Mouse (Mus musculus) adipocyte (in vitro differentiated cells): ENCODE measurements around the gene Prdm10.
A peak's percentile ranks its signal among the peaks of the same experiment; 100 is the strongest.

Source experiments
- DNase-seq: peaks from one replicate; pipeline ENCODE4 v3.0.0-alpha.2; 2016; ENCODE audit warnings: low spot score

The Prdm10 gene

DNA sequence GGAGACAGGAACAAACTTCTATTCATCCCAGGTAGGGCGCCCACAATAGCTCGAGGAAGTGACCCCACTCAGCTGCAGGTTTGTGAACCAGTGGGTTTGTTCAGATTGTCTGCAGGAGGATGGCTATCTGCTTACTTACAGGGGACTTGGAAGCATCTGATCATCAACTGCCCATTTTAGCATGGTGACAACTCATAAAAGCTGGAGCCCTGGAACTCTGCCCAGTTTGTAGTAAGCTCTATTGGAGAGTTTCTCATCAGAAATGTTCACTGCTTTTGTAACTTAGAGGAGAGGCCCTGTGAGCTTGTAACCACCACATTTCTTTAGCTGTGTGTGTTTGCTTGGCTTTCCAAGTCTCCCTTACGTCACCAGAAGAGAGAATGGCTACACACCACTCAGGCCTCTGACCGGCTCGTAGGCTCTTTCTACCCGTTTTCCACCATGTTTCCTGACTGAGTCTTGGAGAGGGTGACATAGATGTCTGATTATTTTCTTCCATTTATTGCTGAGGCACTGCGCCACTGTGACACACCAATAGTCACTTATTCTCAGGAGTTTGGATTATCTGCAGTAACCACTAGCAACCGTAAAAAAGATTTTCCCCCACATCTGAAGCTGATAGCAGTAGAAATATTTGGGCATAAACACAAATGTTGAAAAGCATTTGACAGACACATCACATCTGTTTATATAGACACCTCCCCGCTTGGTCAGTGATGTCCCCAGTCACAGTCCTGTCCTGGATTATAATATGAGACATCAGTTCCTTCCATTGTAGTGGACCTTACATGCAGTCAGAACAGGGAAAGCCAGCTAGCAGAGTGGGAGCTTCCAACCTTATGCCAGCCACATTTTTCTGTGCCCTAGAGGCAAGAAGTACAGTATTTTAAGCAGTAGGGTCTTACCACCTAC lies 83.6 kb downstream of the Prdm10 start:
- peak; percentile 50 for DNase-seq

DNA sequence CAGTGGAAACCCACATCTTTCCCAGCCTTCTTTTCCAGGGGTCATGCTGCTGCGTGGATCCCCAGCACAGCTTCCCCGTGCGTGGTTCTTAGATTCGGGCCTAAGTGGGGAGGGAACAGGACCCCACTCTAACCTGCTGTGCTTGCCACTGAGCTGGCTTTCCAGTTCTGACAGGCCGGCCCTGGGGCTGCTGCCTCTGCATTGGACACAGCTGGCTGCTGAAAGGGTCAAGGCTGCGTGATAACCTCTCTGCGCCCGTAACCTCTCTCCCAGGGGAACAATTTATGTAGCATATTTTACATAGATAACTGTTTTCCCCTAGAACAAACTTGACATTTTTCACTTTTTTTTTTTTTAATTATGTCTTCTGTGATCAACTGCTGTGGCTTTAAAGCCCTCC lies 84.7 kb downstream of the Prdm10 start:
- no peak for DNase-seq

DNA sequence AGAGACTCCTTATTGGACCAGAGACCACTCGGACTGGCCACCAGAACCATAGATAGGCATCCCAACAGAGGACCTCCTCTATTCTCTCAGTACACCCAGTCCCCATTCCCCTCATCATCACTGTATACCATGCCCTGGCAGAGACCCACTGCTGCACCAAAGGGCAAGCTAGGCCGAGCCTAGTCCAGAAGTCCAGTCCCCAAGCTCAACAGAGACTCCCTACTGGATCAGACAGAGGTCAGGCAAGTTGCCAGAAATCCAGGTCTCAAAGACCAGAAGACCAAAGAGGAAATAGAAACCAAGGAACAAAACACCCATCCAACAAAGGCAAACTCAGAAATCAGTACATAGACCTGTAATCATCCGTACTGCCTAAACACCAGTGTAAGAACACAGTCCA lies 91.4 kb downstream of the Prdm10 start:
- DNase-seq, result no peak

DNA sequence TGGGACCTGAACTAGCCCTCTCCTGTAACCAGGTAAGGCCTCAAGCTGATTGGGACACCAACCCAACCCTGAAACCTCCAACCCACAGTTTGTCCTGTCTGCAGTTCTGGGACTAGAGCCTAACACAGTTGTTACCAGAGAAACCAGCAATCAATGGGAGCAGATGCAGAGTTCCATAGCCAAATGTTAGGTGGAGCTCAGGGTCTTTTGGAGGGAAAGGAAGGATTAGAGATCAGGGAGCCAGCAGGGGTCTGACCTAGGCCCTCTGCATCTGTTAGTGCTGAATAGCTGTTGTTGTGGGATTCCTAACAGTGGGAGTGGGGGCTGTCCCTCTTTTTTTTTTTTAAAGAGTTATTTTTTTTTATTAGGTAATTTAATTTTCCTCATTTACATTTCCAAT lies 96.3 kb downstream of the Prdm10 start:
- DNase-seq, result no peak

DNA sequence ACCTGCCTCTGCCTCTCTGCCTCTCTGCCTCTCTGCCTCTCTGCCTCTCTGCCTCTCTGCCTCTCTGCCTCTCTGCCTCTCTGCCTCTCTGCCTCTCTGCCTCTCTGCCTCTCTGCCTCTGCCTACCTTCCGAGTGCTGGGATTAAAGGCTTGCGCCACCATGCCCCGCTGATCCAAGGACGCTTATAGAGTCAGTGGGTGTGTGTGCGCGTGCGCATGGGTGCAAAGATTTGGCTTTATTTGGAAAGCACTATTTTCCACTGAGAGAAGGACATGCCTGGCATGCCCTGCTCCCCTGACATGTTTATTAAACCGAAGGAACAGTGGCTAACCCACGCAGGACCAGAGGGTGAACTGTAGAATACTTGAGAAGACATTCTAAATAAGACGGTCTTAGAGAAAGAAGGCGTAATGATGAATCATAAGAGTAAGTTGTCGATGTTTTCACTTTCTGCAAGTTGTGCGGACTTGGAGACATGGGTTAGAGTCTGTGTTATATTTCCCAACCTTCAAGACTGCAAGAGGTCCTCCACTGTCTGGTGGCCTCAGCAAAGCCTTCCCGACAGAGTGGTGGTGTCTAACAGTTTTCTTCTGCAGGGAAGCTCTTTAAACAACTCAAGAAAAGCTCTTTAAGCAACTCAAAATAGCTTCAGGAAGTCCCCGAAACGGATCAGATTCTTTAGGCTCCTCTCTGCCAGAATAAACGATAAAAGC lies 104.6 kb downstream of the Prdm10 start:
- no peak for DNase-seq

DNA sequence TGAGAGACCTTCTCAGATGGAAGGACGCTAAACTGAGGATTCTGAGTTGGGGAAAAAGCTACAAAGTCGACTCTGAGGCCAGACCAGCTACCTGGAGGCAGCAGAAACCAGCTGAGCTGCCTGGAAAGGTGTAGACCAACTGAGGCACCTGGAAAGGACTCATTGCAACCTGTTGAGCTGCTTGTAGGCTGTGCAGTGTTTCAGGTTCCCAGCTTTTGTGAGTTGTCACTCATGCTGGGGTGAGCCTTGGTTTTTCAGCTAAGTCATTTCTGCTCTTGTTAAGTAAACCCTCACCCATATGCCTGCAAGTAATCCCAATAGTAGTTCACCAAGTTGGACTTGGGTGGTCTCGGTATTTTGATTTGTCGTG lies 105.1 kb downstream of the Prdm10 start:
- DNase-seq, result no peak

DNA sequence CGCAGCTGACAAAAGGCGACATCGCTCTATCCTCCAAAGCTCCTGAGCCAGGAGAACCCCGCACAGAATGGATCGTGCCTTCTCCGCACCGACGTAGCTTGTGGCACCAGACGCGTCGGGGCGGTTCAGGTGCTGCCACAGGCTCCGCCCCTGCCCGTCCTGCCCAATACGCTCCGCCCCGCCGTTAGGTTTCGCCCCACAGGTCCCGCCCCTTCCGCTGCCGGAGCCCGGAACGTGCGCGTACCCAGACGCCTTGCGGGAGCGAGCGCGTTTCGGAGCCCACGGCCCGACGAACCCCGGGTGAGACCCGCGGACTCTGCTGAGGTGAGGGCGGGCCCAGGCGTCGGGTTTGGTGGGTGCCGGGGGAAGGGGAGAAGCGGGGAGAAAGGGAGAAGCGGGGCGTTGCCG lies 105.6 kb downstream of the Prdm10 start, which contains the start of gene Nfrkb:
Nfrkb (plus strand) TSS at position 246 of the 408 bp plus-strand sequence.
- DNase-seq, result peak; percentile 90

DNA sequence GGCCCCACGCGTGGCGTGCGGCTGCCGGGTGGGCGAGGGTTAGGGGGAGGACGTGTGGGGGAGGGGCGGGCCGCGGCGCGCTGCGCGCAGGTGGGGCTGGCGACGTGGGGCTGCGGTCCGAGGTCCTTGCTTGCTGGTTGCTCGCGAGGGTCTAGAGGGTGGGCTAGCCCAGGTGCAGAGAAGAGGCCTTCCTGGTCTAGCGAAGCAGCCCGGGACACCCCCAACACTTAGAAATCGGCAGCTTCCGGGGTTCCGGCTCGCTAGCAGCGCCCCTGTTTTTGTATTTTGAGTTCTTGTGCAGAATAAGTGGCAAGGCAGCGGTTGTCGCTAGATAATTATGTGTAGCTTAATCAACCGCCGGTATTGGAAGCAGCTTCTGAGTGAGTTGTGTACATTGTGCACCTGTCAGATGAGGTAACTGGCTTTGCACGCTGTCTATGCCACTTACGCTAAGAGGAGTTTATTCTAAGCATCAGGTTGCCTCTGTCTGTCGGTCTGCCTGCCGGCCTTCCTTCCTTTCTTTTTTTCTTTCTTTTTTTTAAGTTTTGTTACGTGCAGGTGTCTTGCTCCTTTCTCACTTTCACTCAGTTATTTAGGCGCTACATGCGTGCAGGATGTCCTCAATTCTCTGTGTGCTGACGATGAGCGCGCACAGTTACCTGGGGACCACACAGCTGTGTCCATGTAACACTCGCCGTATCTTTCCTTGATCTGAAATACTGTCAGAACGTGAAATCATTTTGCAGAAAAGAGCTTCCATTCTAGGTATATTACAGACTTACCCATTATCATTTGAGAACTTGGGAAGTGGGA lies 106.2 kb downstream of the Prdm10 start:
- DNase-seq, result no peak

DNA sequence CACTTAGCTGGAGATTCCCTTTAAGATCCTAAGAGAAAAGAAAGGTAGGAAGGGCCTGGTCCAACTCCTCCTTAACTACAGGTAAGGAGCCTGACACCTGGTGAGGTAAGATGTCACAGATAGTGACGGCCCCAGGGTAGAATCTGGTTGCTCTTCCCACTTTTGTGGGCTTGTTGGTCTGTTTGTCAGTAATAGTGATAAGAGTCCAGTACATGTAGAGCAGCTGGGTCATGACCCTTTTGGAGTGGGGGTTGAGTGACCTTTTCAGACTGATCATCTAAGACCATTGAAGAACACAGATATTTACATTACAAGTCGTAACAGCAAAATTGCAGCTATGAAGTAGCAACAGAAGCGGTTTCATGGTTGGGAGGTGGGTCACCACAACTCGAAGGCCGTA lies 106.9 kb downstream of the Prdm10 start:
- no peak for DNase-seq

DNA sequence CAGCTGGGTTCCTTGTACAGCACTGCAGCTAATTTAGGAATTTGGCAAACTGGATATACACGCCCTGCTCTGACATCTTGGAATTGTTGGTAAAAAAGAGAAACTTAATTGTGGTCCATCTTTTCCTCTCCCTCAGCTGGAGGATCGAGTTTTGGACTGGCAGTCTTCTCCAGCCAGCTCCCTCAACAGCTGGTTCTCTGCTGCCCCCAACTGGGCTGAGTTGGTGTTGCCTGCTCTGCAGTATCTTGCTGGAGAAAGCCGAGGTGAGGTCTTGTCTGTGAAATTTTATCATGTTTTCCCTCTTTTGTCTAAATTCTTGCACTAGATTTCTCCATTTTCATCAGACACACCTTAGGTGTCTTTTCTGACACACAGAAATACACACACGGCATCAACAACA lies 120.1 kb downstream of the Prdm10 start:
- DNase-seq, result peak; percentile 68

DNA sequence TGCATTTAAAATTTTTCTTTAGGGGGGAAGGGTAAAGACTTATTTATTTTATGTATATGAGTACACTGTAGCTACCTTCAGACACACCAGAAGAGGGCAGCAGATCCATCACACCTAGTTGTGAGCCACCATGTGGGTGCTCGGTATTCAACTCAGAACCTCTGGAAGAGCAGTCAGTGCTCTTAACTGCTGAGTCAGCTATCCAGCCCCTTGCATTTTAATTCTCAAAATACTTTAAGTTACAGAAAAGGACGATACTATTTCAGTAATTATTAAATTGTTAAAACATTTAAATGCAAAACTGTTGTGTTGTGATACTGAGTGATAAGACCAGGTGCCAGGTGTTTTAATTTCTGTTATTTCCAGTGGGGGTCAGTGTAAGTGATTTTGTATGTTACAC lies 124.0 kb downstream of the Prdm10 start:
- DNase-seq, result no peak

DNA sequence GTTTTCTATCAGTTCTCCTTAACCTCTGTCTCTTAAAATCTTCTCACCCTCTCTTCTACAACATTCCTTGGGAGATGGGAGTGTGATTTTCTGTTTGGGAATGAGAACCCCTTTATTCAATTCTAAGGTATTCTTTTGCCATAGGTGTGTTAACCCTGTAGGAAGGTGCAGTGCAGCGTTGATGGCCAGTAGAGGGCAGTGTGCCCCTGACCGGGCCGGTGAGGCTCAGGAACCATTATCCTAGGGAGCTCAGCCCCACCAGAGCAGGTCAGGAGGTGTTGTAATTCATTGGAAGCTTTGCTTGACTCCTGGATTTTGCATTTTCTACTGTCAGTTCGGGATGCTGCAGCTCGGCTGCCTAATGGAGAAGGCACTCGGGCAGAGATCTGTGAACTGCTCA lies 124.9 kb downstream of the Prdm10 start:
- peak; percentile 11 for DNase-seq

DNA sequence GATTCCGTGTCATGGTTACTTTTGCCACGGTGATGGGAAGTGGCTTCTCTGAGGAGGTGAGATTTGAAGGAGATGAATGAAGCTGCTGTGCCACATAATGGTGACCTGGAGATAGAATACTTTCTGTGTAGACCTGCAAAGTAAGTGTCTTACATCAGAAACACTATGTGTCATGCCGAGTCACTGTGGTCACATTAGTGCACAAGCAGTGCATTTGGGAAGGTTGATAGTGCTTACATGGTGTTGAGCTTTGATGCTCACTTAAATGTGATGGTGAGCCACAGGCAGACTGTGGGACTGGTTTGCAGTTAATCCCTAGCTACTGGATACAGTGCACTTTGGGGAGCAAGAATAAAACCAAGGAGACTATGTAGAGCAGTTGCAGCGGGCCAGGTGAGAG lies 131.8 kb downstream of the Prdm10 start:
- no peak for DNase-seq

DNA sequence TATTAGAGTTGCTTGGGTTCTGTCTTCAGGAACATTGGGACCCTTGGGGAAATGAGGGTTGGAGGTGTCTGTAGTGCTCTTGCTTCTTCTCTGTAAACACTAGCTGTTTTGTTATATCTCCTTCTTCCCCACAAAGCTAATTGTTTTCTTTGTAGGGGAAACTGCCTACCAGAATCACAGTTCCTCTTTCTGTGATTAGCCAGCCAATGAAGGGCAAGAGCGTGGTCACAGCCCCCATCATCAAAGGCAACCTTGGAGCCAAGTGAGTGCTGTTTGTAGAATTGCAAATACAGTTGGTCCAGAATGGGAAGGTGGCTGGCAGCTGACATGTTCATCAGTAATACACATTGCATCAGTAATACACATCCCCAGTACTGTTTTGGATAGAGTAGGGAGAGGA lies 138.5 kb downstream of the Prdm10 start:
- no peak for DNase-seq

DNA sequence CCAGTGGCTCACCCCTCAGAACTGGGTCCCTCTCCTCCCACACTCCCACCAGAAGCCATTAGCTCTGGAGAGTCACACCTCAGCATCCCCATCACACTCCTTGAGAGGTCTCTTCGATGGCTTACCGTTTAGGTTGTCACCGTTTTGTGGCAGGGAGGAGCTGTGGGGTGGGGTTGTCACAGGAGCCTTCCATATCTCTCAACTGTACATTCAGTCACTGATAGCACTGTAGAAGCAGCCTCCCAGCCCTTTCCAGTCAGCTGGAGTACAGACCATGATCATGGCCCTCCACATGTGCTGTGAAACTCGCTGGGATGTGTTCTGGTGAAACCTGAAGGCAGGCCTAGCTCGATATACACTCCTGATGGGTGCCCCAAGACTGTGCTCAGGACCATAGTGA lies 141.8 kb downstream of the Prdm10 start:
- no peak for DNase-seq

DNA sequence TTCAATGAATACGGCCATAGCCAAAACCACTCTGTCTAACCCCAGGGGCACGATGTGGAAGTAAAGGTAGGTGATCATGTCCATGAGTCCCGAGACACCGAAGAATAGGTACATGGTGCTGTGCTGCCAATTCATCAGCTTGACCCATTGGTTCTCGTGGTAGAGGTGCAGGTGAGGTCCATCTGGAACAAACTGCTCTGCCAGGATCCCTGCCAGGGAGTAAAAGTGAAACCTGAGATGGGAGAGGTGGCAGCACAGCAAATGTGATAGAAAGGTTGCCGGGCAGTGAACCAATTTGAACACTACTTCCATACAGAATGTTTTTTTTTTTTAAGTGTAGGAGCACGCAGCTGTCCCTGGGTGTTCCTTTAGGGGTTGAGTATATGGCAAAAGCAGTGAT lies 148.6 kb downstream of the Prdm10 start:
- DNase-seq, result peak; percentile 9

DNA sequence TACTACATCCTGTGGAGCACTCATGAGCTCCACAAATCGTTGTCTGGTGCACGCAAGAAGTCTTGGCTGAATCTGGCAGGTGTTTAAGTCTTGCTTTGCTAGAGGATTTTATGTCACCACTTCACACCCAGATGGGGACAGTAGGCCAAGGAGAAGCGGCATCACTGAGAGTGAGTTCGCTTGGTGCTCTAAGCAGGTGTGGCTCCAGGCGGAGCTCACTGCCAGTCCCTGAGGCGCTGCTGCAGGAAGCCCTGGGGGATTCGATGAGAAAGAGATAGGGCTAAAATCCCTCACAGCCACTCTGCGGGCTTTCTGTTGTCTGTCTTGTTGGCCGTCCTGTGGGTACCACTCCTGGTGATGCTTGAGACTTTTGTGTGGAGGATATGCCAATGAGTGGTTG lies 149.7 kb downstream of the Prdm10 start:
- DNase-seq, result no peak
